Mouse (Mus musculus) lung, postnatal 36 days (tissue): ENCODE data around the gene Mkrn2.
"Not testable (repeated sequence)": the region's sequence is repeated elsewhere in the genome, so short reads cannot be mapped to it uniquely, and the experiment has no call there.

Source experiments
- DNase-seq: peaks from one replicate; pipeline ENCODE4 v3.0.0; 2022; ENCODE audit warnings: mixed read lengths

Gene Mkrn2

DNA sequence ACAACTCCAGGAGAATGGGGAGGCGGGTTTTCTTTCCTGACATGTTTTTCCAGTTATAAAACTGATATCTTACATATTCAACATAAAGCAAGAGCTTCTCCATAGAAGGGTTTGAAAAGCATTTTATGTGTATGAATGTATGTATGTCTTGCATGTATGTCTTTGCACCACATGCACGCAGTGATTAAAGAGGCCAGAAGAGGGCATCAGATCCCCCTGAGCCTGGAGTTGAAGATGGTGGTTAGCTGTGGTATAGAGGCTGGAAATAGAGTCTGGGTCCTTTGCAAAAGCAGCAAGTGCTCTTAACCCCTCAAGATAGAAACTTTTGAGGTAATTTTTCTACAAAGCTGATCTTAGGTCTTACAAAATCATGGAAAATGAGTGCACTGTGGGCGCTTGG lies 7.4 kb downstream of the Mkrn2 start:
- DNase-seq: peak; percentile 33

DNA sequence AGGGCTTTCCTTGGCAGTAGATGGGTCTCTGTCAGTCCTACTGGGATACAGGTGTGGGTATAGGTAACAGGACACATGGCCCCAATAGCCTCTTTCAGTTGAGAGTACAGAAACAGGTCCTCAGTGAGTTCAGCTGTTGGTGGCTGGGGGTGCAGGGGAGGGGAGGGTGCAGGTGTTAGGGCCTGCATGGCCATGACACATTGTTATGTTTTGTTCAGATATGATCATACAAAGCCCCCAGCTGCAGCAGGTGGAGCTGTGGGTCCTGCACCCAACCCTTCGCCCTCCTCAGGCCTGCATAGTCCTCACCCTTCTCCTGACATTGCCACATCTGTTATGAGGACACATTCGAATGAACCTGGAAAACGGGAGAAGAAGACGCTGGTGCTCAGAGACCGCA lies 8.6 kb downstream of the Mkrn2 start:
- no peak for DNase-seq

GRCm38 (mm10) chr6:115613793-115614192 lies 12.1 kb downstream of the Mkrn2 start:
- DNase-seq: no peak

- DNase-seq: no peak
Observed at GRCm38 (mm10) chr6:115615983-115616382, 14.3 kb downstream of the Mkrn2 start.

DNA sequence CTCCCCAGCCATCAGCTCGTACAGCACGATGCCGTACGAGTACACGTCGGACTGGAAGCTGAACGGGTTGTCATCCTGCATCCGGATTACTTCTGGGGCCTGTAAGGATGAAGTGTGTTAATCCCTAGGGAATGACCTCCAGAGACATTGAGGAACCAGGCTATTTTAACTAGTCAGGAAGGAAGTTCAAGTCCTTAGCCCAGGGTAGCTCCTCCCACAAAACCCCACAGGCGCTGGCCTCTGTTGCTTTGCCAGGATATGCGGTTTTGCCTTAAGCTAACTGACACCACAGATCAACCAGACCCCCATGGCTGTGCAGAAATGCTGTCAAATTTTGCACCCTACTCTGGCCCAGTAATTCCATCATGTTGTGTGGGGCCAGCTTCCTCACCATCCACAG lies 18.1 kb downstream of the Mkrn2 start:
- no peak for DNase-seq

DNA sequence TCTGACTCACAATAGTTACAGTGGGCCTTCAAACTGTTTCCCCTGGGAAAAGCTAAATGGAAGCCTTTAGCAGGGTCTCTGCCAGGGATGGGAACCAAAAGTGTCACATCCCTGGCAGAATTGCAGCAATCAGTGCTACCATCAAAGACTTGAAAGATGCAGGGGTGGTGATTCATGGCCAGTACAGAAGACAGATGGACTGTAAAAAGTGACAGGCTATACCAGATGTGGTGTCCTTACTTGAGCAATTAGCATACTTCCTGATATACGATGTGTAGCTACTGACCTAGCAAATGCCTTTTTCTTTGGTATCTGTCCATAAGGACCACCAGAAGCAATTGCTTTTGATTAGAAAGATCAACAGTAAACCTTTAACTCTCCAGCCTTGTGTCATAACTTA lies 19.2 kb downstream of the Mkrn2 start:
- no peak for DNase-seq

DNA sequence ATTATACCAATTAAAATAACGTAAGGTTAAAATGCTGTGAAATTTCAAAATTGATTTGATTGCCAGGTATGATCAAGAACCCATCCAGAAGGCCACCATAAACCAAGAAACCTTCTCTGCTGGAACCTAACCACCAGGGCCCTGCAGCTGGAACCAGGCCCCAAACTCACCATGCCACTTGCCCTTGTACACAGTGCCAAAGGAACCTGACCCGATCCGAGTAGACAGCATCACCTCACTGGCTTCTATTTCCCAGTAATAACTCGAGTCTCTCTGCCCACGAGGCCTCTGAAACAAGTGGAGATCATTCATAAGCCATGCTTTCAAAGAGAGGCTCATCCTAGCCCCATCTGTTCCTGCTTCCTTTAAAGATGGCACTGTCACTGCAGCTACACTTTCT lies 24.4 kb downstream of the Mkrn2 start:
- DNase-seq: no peak

- no peak for DNase-seq
Observed at GRCm38 (mm10) chr6:115631056-115631795, 29.5 kb downstream of the Mkrn2 start.

DNA sequence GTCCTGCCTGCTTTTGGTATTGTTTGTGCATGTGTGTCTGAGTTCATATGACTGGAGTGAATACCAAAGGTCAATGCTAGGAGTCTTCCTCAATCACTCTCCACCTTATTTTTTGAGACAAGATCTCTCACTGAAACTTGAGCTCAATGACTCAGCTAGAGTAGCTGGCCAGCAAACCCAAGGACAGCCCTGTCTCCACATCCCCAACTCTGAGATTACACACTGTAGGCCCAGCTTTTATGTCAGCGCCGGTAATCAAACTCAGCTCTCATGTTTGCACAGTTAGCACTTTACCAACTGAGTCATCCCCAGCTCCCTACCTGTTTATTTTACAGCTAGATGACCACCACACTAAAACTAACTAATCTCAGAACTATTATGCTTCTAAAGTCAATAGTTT lies 32.3 kb downstream of the Mkrn2 start:
- no peak for DNase-seq

GRCm38 (mm10) chr6:115638188-115638587 lies 36.5 kb downstream of the Mkrn2 start:
- not testable (repeated sequence) for DNase-seq

DNA sequence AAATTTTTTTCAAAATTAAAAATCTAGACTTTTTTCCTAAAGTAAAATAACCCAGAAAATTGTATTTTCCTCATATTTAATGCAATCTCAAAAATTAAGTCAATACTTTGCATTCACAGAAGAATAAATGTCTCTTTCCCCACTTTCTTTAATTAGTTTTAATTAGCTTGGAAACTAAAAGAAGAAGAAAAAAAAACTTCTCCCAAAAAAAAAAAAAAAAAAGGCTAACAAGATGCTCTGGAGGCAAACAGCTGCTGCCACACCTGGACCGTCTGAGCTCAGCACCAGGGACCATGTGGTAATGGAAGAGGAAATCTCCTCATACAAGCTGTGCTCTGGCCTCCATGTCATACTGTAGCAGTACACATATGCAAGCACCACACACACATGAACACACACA lies 41.6 kb downstream of the Mkrn2 start:
- no peak for DNase-seq

DNA sequence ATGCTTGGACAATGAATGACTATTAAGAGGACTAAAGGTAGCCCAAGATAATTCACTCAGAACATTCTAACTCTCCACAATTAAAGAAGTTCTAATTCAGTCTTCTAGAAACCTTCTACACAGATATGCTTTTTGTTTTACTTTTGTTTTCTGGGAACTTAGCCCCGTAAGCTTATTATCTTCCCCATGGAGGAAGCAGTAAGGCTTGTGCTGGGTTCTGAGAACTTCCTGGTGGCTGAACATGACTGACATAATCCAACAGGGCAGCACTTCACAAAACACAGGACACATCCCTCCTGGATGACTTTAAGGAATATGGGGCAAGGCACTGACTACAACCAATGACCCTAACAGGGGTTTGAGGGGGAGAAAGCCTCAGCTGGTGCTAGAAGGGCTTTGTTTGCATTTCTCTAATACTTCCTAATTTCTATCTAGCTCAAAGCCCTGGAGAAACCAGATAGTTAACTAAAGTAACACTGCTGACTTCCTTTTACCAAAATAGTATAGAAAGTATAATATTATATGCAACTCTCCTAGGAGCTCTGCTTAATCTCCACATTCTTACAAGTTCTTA lies 48.2 kb downstream of the Mkrn2 start:
- no peak for DNase-seq

GRCm38 (mm10) chr6:115650476-115651427 lies 49.0 kb downstream of the Mkrn2 start:
- peak; percentile 60 for DNase-seq

DNA sequence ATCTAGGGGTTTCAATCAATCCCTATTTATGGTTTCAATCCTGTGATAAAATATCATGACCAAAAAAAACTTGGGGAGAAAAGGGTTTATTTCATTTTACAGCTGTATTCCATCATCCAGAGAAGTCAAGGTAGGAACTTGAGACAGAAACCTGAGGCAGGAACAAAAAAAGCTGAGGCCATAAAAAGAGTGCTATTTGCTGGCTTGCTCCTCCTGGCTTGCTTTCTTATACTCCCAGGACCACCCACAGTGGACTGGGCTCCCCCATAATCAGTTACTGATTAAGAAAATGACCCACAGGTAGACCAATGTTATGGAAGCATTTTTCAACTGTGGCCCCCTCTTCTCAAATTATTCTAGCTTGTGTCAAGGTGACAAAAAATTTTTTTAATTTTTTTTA lies 50.0 kb downstream of the Mkrn2 start:
- no peak for DNase-seq

- no peak for DNase-seq
Observed at GRCm38 (mm10) chr6:115653939-115654338, 52.2 kb downstream of the Mkrn2 start.

GRCm38 (mm10) chr6:115658802-115659201 lies 57.1 kb downstream of the Mkrn2 start:
- DNase-seq: no peak

- DNase-seq: no peak
Observed at GRCm38 (mm10) chr6:115664268-115664667, 62.6 kb downstream of the Mkrn2 start.

GRCm38 (mm10) chr6:115666641-115667040 lies 64.9 kb downstream of the Mkrn2 start:
- DNase-seq: peak; percentile 85
